Mouse (Mus musculus): ENCODE results near the gene Cyp1b1. TPM values are rescaled to one million over a fixed set of nuclear protein-coding genes. Genes with fewer than 3 reads are reported as not detected.
A peak's percentile ranks its signal among the peaks of the same experiment; 100 is the strongest.

The Cyp1b1 gene
- 11.9 and 12.4 TPM in 2 replicates for polyA plus RNA-seq (2014; fragmentation: Nextera tagmentation; extraction: Ambion mirVana)

DNA sequence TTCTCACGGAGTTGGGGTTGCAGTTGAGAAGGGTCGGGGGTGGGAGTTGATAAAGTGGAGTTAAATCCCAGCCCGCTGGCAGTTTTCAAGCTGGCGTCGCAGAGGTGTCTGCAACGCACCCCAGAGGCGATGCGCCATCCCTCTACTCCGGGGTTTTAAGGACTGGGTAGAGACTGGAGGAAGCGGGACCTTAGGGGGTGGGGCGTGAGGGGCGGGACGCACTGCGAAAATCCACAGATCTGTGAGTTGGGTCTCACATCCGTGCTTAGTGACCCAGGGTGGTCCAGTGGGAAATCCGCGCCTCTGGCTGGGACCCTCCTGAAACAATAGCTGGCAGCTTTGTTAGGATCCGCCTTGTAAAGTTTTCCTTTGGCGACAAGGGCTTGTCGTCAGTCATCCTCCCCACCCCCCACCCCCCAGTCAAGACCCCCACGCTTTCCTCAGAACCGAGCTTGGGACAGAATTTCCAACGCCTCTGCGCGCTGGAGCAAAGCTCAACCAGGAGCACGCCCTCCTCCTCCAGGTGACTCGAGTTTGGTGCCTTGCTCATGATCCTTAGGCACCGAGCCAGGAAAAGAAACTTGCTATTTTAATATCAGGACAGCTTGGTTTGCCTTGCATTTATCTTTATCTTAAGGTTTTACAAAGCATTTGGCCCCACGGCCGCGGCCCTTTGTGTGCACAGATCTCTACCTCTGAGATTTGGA is at the start of gene Cyp1b1:
Gene Cyp1b1, minus strand, starts transcription at position 131 of the 707 bp plus-strand sequence.
- H3K27me3 ChIP-seq (ENCODE audit: control insufficient read depth, insufficient read depth, low read length) = peaks cover 61% of the 10 kb centered on the region
- no peaks in the 10 kb centered on the region for H3K36me3 ChIP-seq (replicated peaks; ENCODE audit: control insufficient read depth, insufficient read depth)
- H3K27ac ChIP-seq = no peak within 1 kb of the TSS
- H3K9ac ChIP-seq = peak within 1 kb of the TSS; percentile 44
- peak within 1 kb of the TSS; percentile 41 for H3K4me3 ChIP-seq (replicated peaks; ENCODE audit: low read length)
- peaks cover 23% of the 10 kb centered on the region for H3K4me1 ChIP-seq (replicated peaks; ENCODE audit: control insufficient read depth, insufficient read depth, low read length)
- 1% methylated on average over 31 of the region's 31 CpGs for WGBS
- H3K4me2 ChIP-seq (replicated peaks) = peak within 1 kb of the TSS; percentile 85
- H3K9me3 ChIP-seq (ENCODE audit: control insufficient read depth, low read length) = no peaks in the 10 kb centered on the region
- peak; percentile 35 for ATAC-seq (ENCODE audit: low FRiP score)
- DNase-seq (ENCODE audit: low spot score) = no peak

DNA sequence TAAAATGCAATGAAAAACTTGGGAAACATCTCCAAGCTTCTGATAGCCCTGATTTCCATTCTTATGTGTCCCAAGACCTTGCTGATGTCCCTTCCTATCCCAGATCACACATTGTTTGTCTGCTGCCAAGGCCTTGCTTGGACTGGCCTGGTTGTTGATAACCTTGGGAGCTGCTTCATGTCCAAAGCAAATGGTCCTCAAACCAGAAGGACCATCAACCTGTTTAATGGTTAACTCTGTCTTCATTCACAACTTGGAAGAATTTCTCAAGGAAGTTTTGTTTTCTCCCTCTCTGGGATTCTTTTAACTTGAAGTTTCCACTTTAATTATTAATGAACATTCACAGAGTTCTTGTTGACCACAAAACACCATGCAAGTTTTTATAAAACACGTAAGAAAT is 47.0 kb upstream of the Cyp1b1 start:
- Histone ChIP-seq H3K9me3 (ENCODE audit: control insufficient read depth, low read length) (no peaks in the 10 kb centered on the region), H3K4me3 (replicated peaks; ENCODE audit: low read length) (no peak overlapping the region), H3K27me3 (ENCODE audit: control insufficient read depth, insufficient read depth, low read length) (no peaks in the 10 kb centered on the region), H3K4me1 (replicated peaks; ENCODE audit: control insufficient read depth, insufficient read depth, low read length) (no peaks in the 10 kb centered on the region), H3K36me3 (replicated peaks; ENCODE audit: control insufficient read depth, insufficient read depth) (no peaks in the 10 kb centered on the region), H3K4me2 (replicated peaks) (no peak overlapping the region), H3K27ac (no peak overlapping the region), H3K9ac (no peak overlapping the region)
- 79% methylated on average over 1 of the region's 1 CpGs for WGBS
- ATAC-seq (ENCODE audit: low FRiP score) = no peak
- no peak for DNase-seq (ENCODE audit: low spot score)

DNA sequence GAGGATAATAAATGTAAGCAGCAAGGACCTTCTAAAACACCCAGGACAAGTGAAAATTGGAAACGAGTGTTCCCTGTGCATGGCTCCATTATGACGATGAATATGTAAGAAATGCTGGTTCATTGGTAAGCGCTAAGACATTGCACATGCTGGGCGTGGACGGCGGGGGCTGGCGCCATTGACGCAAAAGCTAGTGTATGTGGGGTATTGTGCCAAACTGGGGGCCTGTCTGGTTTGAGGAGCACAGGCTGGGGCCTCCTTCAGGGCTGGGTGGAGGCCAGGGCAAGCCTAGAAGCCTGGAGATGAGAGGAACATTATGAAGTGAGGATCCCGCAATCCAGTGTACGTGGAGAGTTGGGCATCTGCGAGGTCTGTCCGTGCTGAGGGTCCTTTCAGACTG is 39.0 kb upstream of the Cyp1b1 start:
- no peaks in the 10 kb centered on the region for H3K36me3 ChIP-seq (replicated peaks; ENCODE audit: control insufficient read depth, insufficient read depth)
- no peak overlapping the region for H3K9ac ChIP-seq
- ATAC-seq (ENCODE audit: low FRiP score) = no peak
- H3K27ac ChIP-seq = no peak overlapping the region
- no peak overlapping the region for H3K4me3 ChIP-seq (replicated peaks; ENCODE audit: low read length)
- 96% methylated on average over 12 of the region's 12 CpGs for WGBS
- no peaks in the 10 kb centered on the region for H3K27me3 ChIP-seq (ENCODE audit: control insufficient read depth, insufficient read depth, low read length)
- no peaks in the 10 kb centered on the region for H3K9me3 ChIP-seq (ENCODE audit: control insufficient read depth, low read length)
- no peak for DNase-seq (ENCODE audit: low spot score)
- no peaks in the 10 kb centered on the region for H3K4me1 ChIP-seq (replicated peaks; ENCODE audit: control insufficient read depth, insufficient read depth, low read length)
- no peak overlapping the region for H3K4me2 ChIP-seq (replicated peaks)

DNA sequence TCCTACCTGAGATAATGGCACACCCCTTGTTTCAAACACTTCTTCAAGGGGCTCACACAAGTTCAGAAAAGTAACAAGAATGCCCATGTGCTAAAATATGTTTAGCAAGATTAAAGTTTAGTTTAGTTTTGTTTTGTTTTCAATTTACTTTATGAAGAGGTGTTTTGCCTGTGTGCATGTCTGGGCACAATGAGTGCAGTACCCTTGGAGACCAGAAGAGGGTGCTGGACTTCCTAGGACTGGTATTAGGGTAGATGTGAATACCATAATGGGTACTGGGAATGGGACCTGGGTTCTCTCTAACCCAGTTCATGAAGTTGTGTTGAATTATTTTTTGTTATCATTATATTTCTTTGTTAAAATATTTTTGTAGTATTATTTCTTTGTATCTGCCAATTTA is 38.0 kb upstream of the Cyp1b1 start:
- Histone ChIP-seq H3K9me3 (ENCODE audit: control insufficient read depth, low read length) (0 out of 2 replicates have a peak, but pooled peaks cover 1% of the 10 kb centered on the region), H3K4me2 (replicated peaks) (no peak overlapping the region), H3K4me1 (replicated peaks; ENCODE audit: control insufficient read depth, insufficient read depth, low read length) (no peaks in the 10 kb centered on the region), H3K36me3 (replicated peaks; ENCODE audit: control insufficient read depth, insufficient read depth) (no peaks in the 10 kb centered on the region), H3K4me3 (replicated peaks; ENCODE audit: low read length) (no peak overlapping the region), H3K27ac (no peak overlapping the region), H3K9ac (no peak overlapping the region), H3K27me3 (ENCODE audit: control insufficient read depth, insufficient read depth, low read length) (no peaks in the 10 kb centered on the region)
- ATAC-seq (ENCODE audit: low FRiP score) = no peak
- no peak for DNase-seq (ENCODE audit: low spot score)

DNA sequence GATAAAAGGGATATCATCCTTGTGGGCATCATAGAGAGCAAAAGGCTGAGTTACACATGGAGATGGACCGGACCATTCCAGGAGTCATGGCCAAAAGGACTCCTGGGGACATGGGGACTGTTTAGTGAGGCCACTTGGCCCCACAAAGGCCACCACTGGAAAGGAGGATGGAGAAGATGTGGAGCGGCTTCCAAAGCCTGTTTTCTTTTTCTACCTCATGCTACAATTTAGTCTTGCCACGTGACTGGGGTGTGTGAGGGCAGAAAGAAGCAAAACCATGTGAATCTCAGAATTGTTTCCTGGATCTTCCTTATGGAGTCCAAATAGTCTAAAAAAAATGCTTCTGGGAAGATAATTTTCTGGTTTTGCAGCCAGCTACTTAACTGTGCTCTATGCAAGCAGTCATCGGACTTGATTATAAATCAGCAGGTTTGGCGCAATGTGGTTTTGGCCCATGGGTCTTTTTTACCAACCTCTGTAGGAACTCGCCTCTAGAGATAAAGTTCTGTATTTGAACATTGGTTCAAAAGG is 36.9 kb upstream of the Cyp1b1 start:
- Histone ChIP-seq H3K4me1 (replicated peaks; ENCODE audit: control insufficient read depth, insufficient read depth, low read length) (no peaks in the 10 kb centered on the region), H3K4me2 (replicated peaks) (no peak overlapping the region), H3K9ac (no peak overlapping the region), H3K27ac (no peak overlapping the region), H3K27me3 (ENCODE audit: control insufficient read depth, insufficient read depth, low read length) (no peaks in the 10 kb centered on the region), H3K4me3 (replicated peaks; ENCODE audit: low read length) (no peak overlapping the region), H3K9me3 (ENCODE audit: control insufficient read depth, low read length) (0 out of 2 replicates have a peak, but pooled peaks cover 6% of the 10 kb centered on the region), H3K36me3 (replicated peaks; ENCODE audit: control insufficient read depth, insufficient read depth) (no peaks in the 10 kb centered on the region)
- ATAC-seq (ENCODE audit: low FRiP score) = no peak
- no peak for DNase-seq (ENCODE audit: low spot score)
- 94% methylated on average over 6 of the region's 6 CpGs for WGBS

DNA sequence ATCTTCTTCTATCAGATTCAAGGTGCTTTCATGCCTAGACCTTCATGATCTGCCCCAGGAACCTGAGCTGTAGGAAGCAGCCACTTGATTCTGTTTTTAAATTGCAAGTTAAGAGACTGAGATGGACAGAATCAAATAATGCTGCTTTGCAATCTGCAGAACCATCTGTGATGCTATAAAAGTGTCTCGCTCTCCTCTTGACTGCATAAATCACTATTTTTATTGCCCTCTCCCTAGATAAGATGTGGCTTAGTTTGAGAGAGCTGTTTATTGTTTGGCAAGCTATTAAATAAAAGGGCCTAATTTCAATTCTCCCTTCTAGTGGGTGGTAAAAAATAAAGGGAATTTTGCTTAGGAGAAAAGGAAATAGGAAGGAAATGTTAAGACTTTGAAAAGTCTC is 34.8 kb upstream of the Cyp1b1 start:
- Histone ChIP-seq H3K9ac (no peak overlapping the region), H3K27me3 (ENCODE audit: control insufficient read depth, insufficient read depth, low read length) (no peaks in the 10 kb centered on the region), H3K4me1 (replicated peaks; ENCODE audit: control insufficient read depth, insufficient read depth, low read length) (no peaks in the 10 kb centered on the region), H3K9me3 (ENCODE audit: control insufficient read depth, low read length) (0 out of 2 replicates have a peak, but pooled peaks cover 6% of the 10 kb centered on the region), H3K36me3 (replicated peaks; ENCODE audit: control insufficient read depth, insufficient read depth) (no peaks in the 10 kb centered on the region), H3K4me3 (replicated peaks; ENCODE audit: low read length) (no peak overlapping the region), H3K27ac (no peak overlapping the region), H3K4me2 (replicated peaks) (no peak overlapping the region)
- DNase-seq (ENCODE audit: low spot score) (no peak), ATAC-seq (ENCODE audit: low FRiP score) (no peak)
- WGBS = 88% methylated on average over 1 of the region's 1 CpGs

DNA sequence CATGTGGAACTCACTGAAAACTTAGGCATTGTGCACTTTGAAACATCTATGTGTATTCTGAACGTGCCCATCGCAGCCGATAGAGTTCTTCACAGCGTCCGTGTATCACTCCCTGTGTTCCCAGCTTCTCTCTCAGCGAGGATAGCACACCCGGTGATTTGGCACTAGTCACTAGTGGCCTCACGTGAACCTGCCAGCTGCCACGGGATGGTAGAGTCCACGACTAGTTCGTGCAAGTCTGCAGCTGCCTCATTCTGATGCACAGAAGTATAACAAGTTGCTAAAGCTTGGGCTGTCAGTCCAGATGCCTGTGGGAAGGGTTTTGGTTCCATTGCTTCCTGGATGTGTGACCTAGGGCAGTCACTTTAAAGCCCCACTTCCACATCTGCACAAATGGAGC is 32.1 kb upstream of the Cyp1b1 start:
- H3K9ac ChIP-seq = no peak overlapping the region
- no peak overlapping the region for H3K27ac ChIP-seq
- H3K9me3 ChIP-seq (ENCODE audit: control insufficient read depth, low read length) = 0 out of 2 replicates have a peak, but pooled peaks cover 6% of the 10 kb centered on the region
- no peak overlapping the region for H3K4me2 ChIP-seq (replicated peaks)
- ATAC-seq (ENCODE audit: low FRiP score) (no peak), DNase-seq (ENCODE audit: low spot score) (no peak)
- 81% methylated on average over 11 of the region's 11 CpGs for WGBS
- H3K27me3 ChIP-seq (ENCODE audit: control insufficient read depth, insufficient read depth, low read length) = no peaks in the 10 kb centered on the region
- H3K36me3 ChIP-seq (replicated peaks; ENCODE audit: control insufficient read depth, insufficient read depth) = no peaks in the 10 kb centered on the region
- H3K4me1 ChIP-seq (replicated peaks; ENCODE audit: control insufficient read depth, insufficient read depth, low read length) = no peaks in the 10 kb centered on the region
- H3K4me3 ChIP-seq (replicated peaks; ENCODE audit: low read length) = no peak overlapping the region

DNA sequence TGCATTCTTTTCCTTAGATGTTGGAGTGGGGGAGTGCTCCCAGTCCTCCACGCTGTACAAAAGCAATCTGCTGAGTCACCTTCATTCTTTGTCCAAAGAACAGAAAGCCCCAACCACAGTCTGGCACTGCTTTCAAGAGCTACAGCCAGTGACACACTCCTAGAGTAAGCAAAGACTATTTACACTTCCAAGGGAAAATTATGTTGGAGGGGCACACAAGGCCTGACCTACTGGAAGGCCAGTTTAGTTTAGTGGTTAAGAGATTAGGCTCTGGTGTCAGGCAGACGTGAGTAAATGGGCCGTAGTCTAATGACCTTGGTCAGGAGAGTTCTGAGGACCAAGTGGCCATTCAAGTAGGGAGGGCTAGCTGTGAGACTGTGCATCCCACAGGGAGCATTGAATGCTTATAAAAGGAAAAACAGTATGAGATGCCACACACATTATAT is 31.3 kb upstream of the Cyp1b1 start:
- DNase-seq (ENCODE audit: low spot score) = no peak
- ATAC-seq (ENCODE audit: low FRiP score) = no peak
- WGBS = 8% methylated on average over 3 of the region's 3 CpGs

DNA sequence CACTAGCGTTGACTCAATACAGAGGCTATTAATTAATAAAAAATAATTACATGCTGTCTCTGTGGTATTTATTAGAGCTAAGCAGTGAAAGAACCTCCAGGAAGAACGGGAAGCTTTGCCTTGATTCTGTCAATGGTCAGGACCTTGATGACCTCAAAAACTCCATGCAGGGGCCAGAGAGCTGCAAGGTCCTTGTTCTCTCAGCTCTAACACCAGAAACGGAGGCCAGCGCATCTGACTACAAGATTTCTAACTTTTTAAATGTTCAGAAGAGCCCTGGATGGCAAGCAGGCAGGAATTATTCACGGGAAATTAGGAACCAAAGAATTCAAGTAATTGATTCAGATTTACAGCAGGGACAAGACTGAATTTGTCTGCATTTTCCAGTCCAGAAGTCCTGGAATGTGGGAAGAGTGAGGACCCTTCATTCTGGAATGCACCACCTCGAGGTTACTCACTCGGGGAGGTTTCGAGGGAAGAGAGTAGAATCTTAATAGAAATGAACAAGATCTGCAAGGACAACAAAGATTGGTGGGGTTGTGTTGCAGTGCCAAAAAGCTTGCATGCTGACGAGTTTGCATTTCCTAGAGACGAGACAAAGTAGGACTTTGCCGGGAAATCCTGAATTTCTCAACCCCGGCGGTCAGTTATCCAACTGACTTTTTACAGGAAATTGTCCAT is 30.3 kb upstream of the Cyp1b1 start:
- Histone ChIP-seq H3K9ac (no peak overlapping the region), H3K9me3 (ENCODE audit: control insufficient read depth, low read length) (0 out of 2 replicates have a peak, but pooled peaks cover 6% of the 10 kb centered on the region), H3K4me2 (replicated peaks) (no peak overlapping the region), H3K27me3 (ENCODE audit: control insufficient read depth, insufficient read depth, low read length) (no peaks in the 10 kb centered on the region), H3K4me1 (replicated peaks; ENCODE audit: control insufficient read depth, insufficient read depth, low read length) (no peaks in the 10 kb centered on the region), H3K36me3 (replicated peaks; ENCODE audit: control insufficient read depth, insufficient read depth) (no peaks in the 10 kb centered on the region), H3K27ac (no peak overlapping the region), H3K4me3 (replicated peaks; ENCODE audit: low read length) (no peak overlapping the region)
- ATAC-seq (ENCODE audit: low FRiP score) = no peak
- 46% methylated on average over 13 of the region's 13 CpGs for WGBS
- no peak for DNase-seq (ENCODE audit: low spot score)

More for the DNA sequence above, 31.3 kb upstream of the Cyp1b1 start:
- Histone ChIP-seq H3K4me3 (replicated peaks; ENCODE audit: low read length) (no peak overlapping the region), H3K27me3 (ENCODE audit: control insufficient read depth, insufficient read depth, low read length) (no peaks in the 10 kb centered on the region), H3K27ac (no peak overlapping the region), H3K9me3 (ENCODE audit: control insufficient read depth, low read length) (0 out of 2 replicates have a peak, but pooled peaks cover 6% of the 10 kb centered on the region), H3K36me3 (replicated peaks; ENCODE audit: control insufficient read depth, insufficient read depth) (no peaks in the 10 kb centered on the region), H3K9ac (no peak overlapping the region), H3K4me1 (replicated peaks; ENCODE audit: control insufficient read depth, insufficient read depth, low read length) (no peaks in the 10 kb centered on the region), H3K4me2 (replicated peaks) (no peak overlapping the region)
